Mouse (Mus musculus): Measurements from ENCODE around the gene Thada. TPM values are rescaled to one million over a fixed set of nuclear protein-coding genes. Genes with fewer than 3 reads are reported as not detected.
A peak's percentile ranks its signal among the peaks of the same experiment; 100 is the strongest.
"Not testable (repeated sequence)": the region's sequence is repeated elsewhere in the genome, so short reads cannot be mapped to it uniquely, and the experiment has no call there.

The Thada gene
- total RNA-seq, 4 experiments from 2014 or later, result 14.7 to 20.5 (median 16.9) TPM

- peak; percentile 84 to 87 for DNase-seq (ENCODE audit: low spot score in 2 of 2)
Observed at GRCm38 (mm10) chr17:84188374-84188961, 277.5 kb downstream of the Thada start.

- peak; percentile 78 to 80 for DNase-seq (ENCODE audit: low spot score in 2 of 2)
Observed at GRCm38 (mm10) chr17:84187727-84188373, 278.2 kb downstream of the Thada start, which contains the start of gene Zfp36l2. Zfp36l2 (minus strand) TSS chr17:84187947.

- not testable (repeated sequence) for DNase-seq (ENCODE audit: low spot score in 2 of 2)
Observed at GRCm38 (mm10) chr17:84187264-84187663, 278.7 kb downstream of the Thada start.

GRCm38 (mm10) chr17:84186451-84187202 is 279.4 kb downstream of the Thada start:
- DNase-seq (ENCODE audit: low spot score in 2 of 2), result no peak

- no peak for DNase-seq (ENCODE audit: low spot score in 2 of 2)
Observed at GRCm38 (mm10) chr17:84185581-84186450, 280.2 kb downstream of the Thada start.

GRCm38 (mm10) chr17:84185011-84185411 is 281.0 kb downstream of the Thada start:
- DNase-seq (ENCODE audit: low spot score in 2 of 2), result no peak

GRCm38 (mm10) chr17:84183291-84183781 is 282.7 kb downstream of the Thada start:
- peak; percentile 74 to 83 for DNase-seq (ENCODE audit: low spot score in 2 of 2)

GRCm38 (mm10) chr17:84182311-84183271 is 283.4 kb downstream of the Thada start:
- DNase-seq (ENCODE audit: low spot score in 2 of 2), result no peak

GRCm38 (mm10) chr17:84181502-84182310 is 284.3 kb downstream of the Thada start:
- DNase-seq (ENCODE audit: low spot score in 2 of 2), result no peak

GRCm38 (mm10) chr17:84180715-84181501 is 285.1 kb downstream of the Thada start:
- DNase-seq (ENCODE audit: low spot score in 2 of 2), result no peak

- peak in 1 of 2 experiments; percentile 1 for DNase-seq (ENCODE audit: low spot score in 2 of 2)
Observed at GRCm38 (mm10) chr17:84179973-84180365, 286.0 kb downstream of the Thada start.

GRCm38 (mm10) chr17:84179026-84179972 is 286.7 kb downstream of the Thada start:
- DNase-seq (ENCODE audit: low spot score in 2 of 2), result no peak

- no peak for DNase-seq (ENCODE audit: low spot score in 2 of 2)
Observed at GRCm38 (mm10) chr17:84177481-84177880, 288.5 kb downstream of the Thada start.

- DNase-seq (ENCODE audit: low spot score in 2 of 2), result no peak
Observed at GRCm38 (mm10) chr17:84176446-84176845, 289.6 kb downstream of the Thada start.

GRCm38 (mm10) chr17:84175196-84175595 is 290.8 kb downstream of the Thada start:
- no peak for DNase-seq (ENCODE audit: low spot score in 2 of 2)

GRCm38 (mm10) chr17:84167377-84167776 is 298.6 kb downstream of the Thada start:
- no peak for DNase-seq (ENCODE audit: low spot score in 2 of 2)
